Mouse (Mus musculus): ENCODE measurements around the gene Nol9.

Nol9 gene

GRCm38 (mm10) chr4:152062390-152063110 lies 23.4 kb downstream of the Nol9 start:
- DNase-seq (ENCODE audit: low spot score in 2 of 2) = no peak

GRCm38 (mm10) chr4:152067280-152067679 lies 28.2 kb downstream of the Nol9 start:
- no peak for DNase-seq (ENCODE audit: low spot score in 2 of 2)

GRCm38 (mm10) chr4:152068166-152068724 lies 29.1 kb downstream of the Nol9 start:
- DNase-seq (ENCODE audit: low spot score in 2 of 2) = no peak

- DNase-seq (ENCODE audit: low spot score in 2 of 2) = no peak
These were observed 30.1 kb downstream of the Nol9 start for GRCm38 (mm10) chr4:152069245-152069644.

- DNase-seq (ENCODE audit: low spot score in 2 of 2) = peak in 1 of 2 experiments; percentile 60
These were observed 31.6 kb downstream of the Nol9 start for GRCm38 (mm10) chr4:152070494-152071396.

GRCm38 (mm10) chr4:152072121-152072601 lies 33.0 kb downstream of the Nol9 start, which contains the start of gene Plekhg5:
TSS of gene Plekhg5 (plus strand) at chr4:152072498.
- DNase-seq (ENCODE audit: low spot score in 2 of 2) = peak in 1 of 2 experiments; percentile 62

GRCm38 (mm10) chr4:152072655-152073054 lies 33.5 kb downstream of the Nol9 start:
- no peak for DNase-seq (ENCODE audit: low spot score in 2 of 2)

GRCm38 (mm10) chr4:152073715-152074114 lies 34.6 kb downstream of the Nol9 start:
- no peak for DNase-seq (ENCODE audit: low spot score in 2 of 2)

- DNase-seq (ENCODE audit: low spot score in 2 of 2) = no peak
These were observed 35.4 kb downstream of the Nol9 start for GRCm38 (mm10) chr4:152074548-152074947.

GRCm38 (mm10) chr4:152077191-152077590 lies 38.1 kb downstream of the Nol9 start:
- no peak for DNase-seq (ENCODE audit: low spot score in 2 of 2)

- DNase-seq (ENCODE audit: low spot score in 2 of 2) = peak in 1 of 2 experiments; percentile 60
These were observed 39.0 kb downstream of the Nol9 start for GRCm38 (mm10) chr4:152078105-152078530.

- no peak for DNase-seq (ENCODE audit: low spot score in 2 of 2)
These were observed 40.1 kb downstream of the Nol9 start for GRCm38 (mm10) chr4:152079261-152079660.

GRCm38 (mm10) chr4:152079931-152080330 lies 40.8 kb downstream of the Nol9 start:
- DNase-seq (ENCODE audit: low spot score in 2 of 2) = no peak

GRCm38 (mm10) chr4:152083611-152084220 lies 44.6 kb downstream of the Nol9 start:
- DNase-seq (ENCODE audit: low spot score in 2 of 2) = no peak

GRCm38 (mm10) chr4:152084616-152085015 lies 45.5 kb downstream of the Nol9 start:
- no peak for DNase-seq (ENCODE audit: low spot score in 2 of 2)

GRCm38 (mm10) chr4:152086505-152087210 lies 47.5 kb downstream of the Nol9 start:
- peak; percentile 54 to 83 for DNase-seq (ENCODE audit: low spot score in 2 of 2)

- no peak for DNase-seq (ENCODE audit: low spot score in 2 of 2)
These were observed 48.3 kb downstream of the Nol9 start for GRCm38 (mm10) chr4:152087211-152088081.

GRCm38 (mm10) chr4:152088133-152088532 lies 49.0 kb downstream of the Nol9 start:
- no peak for DNase-seq (ENCODE audit: low spot score in 2 of 2)

GRCm38 (mm10) chr4:152088556-152089120 lies 49.5 kb downstream of the Nol9 start:
- no peak for DNase-seq (ENCODE audit: low spot score in 2 of 2)

- no peak for DNase-seq (ENCODE audit: low spot score in 2 of 2)
These were observed 51.1 kb downstream of the Nol9 start for GRCm38 (mm10) chr4:152090191-152090590.
